Mouse (Mus musculus): Measurements from ENCODE around the gene Pde4d. TPM values are rescaled to one million over a fixed set of nuclear protein-coding genes. Genes with fewer than 3 reads are reported as not detected.

Pde4d gene
- polyA plus RNA-seq, 1 experiment from 2014 or later: 12.9 TPM

DNA sequence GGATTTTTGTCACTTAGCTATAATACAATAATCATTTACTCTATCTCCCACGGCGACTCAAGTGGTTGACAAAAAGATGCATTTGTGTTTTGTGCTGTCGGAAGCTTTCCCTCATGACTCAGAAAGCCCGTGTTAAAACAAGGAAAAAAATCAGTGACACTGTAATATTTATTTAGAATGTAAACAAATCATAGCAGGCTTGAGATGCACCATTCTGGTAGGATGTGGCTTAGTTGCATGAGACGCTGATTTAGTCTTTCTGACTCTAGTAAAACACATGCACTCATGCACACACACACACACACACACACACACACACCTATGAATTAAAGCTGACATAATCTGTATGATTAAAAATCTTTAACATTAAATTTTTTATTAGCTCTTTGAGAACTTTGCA, 924.7 kb downstream of the Pde4d start:
- Histone ChIP-seq H3K9me3 (replicated peaks; ENCODE audit: control insufficient read depth, low read length) (no peaks in the 10 kb centered on the region), H3K9ac (ENCODE audit: low read depth, low read length) (no peak overlapping the region), H3K27me3 (ENCODE audit: control insufficient read depth, insufficient read depth, low read depth, low read length) (no peaks in the 10 kb centered on the region), H3K4me3 (ENCODE audit: low read depth, low read length) (no peak overlapping the region), H3K27ac (ENCODE audit: low read length) (no peak overlapping the region), H3K4me2 (ENCODE audit: low read depth, low read length) (no peak overlapping the region), H3K36me3 (ENCODE audit: control insufficient read depth, insufficient read depth) (no peaks in the 10 kb centered on the region), H3K4me1 (ENCODE audit: control insufficient read depth, low read depth, low read length) (no peaks in the 10 kb centered on the region)
- no peak for ATAC-seq (ENCODE audit: low read depth)
- 62% methylated on average over 5 of the region's 5 CpGs for whole genome bisulfite sequencing (ENCODE audit: insufficient replicate concordance)

DNA sequence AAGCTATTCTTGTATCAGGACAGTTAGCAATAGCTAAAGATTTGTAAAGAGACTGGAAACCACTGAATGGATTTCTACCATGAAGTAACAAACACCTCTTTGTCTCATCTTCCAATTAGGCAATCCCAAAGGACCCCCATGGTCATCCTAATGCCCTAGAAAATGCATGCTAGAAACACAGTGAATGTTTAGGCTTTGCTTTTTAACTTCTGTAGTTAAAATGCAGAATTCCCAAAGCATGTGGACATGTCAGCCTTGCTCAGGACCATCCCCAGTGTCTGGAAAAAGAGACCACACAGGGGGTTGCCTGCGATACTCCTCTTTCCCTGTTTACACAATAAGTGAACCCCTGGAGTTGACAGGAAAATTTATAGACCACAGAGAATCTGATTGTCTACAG, 926.9 kb downstream of the Pde4d start:
- Histone ChIP-seq H3K4me1 (ENCODE audit: control insufficient read depth, low read depth, low read length) (no peaks in the 10 kb centered on the region), H3K27me3 (ENCODE audit: control insufficient read depth, insufficient read depth, low read depth, low read length) (no peaks in the 10 kb centered on the region), H3K27ac (ENCODE audit: low read length) (no peak overlapping the region), H3K36me3 (ENCODE audit: control insufficient read depth, insufficient read depth) (no peaks in the 10 kb centered on the region), H3K9me3 (replicated peaks; ENCODE audit: control insufficient read depth, low read length) (no peaks in the 10 kb centered on the region), H3K4me3 (ENCODE audit: low read depth, low read length) (no peak overlapping the region), H3K4me2 (ENCODE audit: low read depth, low read length) (no peak overlapping the region), H3K9ac (ENCODE audit: low read depth, low read length) (no peak overlapping the region)
- 61% methylated on average over 1 of the region's 1 CpGs for WGBS (ENCODE audit: insufficient replicate concordance)
- no peak for ATAC-seq (ENCODE audit: low read depth)

DNA sequence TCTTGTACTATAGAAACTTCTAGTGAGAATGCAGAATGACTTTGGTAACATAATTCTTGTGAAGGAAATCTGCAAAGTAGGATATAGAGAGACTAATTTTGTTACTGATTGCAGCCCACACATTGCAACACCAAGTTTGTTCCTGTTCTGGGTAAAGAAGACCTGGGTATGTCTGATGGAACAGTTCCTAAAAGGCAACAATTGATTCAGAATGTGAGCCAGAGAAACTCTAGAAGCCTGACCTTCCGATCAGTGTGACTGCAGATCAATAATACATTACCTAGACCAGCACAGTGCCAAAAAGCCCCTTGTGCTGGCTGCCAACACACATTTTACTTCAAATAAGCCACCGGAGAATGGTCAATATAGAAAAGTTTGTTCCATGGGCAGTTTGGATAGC, 930.4 kb downstream of the Pde4d start:
- WGBS (ENCODE audit: insufficient replicate concordance): 59% methylated on average over 2 of the region's 2 CpGs
- H3K36me3 ChIP-seq (ENCODE audit: control insufficient read depth, insufficient read depth): no peaks in the 10 kb centered on the region
- H3K27me3 ChIP-seq (ENCODE audit: control insufficient read depth, insufficient read depth, low read depth, low read length): no peaks in the 10 kb centered on the region
- H3K27ac ChIP-seq (ENCODE audit: low read length): no peak overlapping the region
- no peak overlapping the region for H3K4me3 ChIP-seq (ENCODE audit: low read depth, low read length)
- no peak for ATAC-seq (ENCODE audit: low read depth)
- no peak overlapping the region for H3K4me2 ChIP-seq (ENCODE audit: low read depth, low read length)
- no peak overlapping the region for H3K9ac ChIP-seq (ENCODE audit: low read depth, low read length)
- no peaks in the 10 kb centered on the region for H3K9me3 ChIP-seq (replicated peaks; ENCODE audit: control insufficient read depth, low read length)
- H3K4me1 ChIP-seq (ENCODE audit: control insufficient read depth, low read depth, low read length): no peaks in the 10 kb centered on the region

- no peaks in the 10 kb centered on the region for H3K36me3 ChIP-seq (ENCODE audit: control insufficient read depth, insufficient read depth)
- H3K4me3 ChIP-seq (ENCODE audit: low read depth, low read length): no peak overlapping the region
- no peak overlapping the region for H3K9ac ChIP-seq (ENCODE audit: low read depth, low read length)
- no peak overlapping the region for H3K27ac ChIP-seq (ENCODE audit: low read length)
- H3K4me2 ChIP-seq (ENCODE audit: low read depth, low read length): no peak overlapping the region
- no peaks in the 10 kb centered on the region for H3K27me3 ChIP-seq (ENCODE audit: control insufficient read depth, insufficient read depth, low read depth, low read length)
- WGBS (ENCODE audit: insufficient replicate concordance): 48% methylated on average over 8 of the region's 8 CpGs
- H3K9me3 ChIP-seq (replicated peaks; ENCODE audit: control insufficient read depth, low read length): no peaks in the 10 kb centered on the region
- H3K4me1 ChIP-seq (ENCODE audit: control insufficient read depth, low read depth, low read length): no peaks in the 10 kb centered on the region
- no peak for ATAC-seq (ENCODE audit: low read depth)
Observed at GRCm38 (mm10) chr13:109388626-109389220, 939.0 kb downstream of the Pde4d start.

GRCm38 (mm10) chr13:109402396-109402795, 952.6 kb downstream of the Pde4d start:
- H3K9ac ChIP-seq (ENCODE audit: low read depth, low read length): no peak overlapping the region
- no peak overlapping the region for H3K4me3 ChIP-seq (ENCODE audit: low read depth, low read length)
- H3K27ac ChIP-seq (ENCODE audit: low read length): no peak overlapping the region
- H3K27me3 ChIP-seq (ENCODE audit: control insufficient read depth, insufficient read depth, low read depth, low read length): no peaks in the 10 kb centered on the region
- no peaks in the 10 kb centered on the region for H3K36me3 ChIP-seq (ENCODE audit: control insufficient read depth, insufficient read depth)
- ATAC-seq (ENCODE audit: low read depth): no peak
- WGBS (ENCODE audit: insufficient replicate concordance): 60% methylated on average over 4 of the region's 4 CpGs
- no peak overlapping the region for H3K4me2 ChIP-seq (ENCODE audit: low read depth, low read length)
- H3K9me3 ChIP-seq (replicated peaks; ENCODE audit: control insufficient read depth, low read length): no peaks in the 10 kb centered on the region
- H3K4me1 ChIP-seq (ENCODE audit: control insufficient read depth, low read depth, low read length): no peaks in the 10 kb centered on the region

- no peak for ATAC-seq (ENCODE audit: low read depth)
- Histone ChIP-seq H3K27me3 (ENCODE audit: control insufficient read depth, insufficient read depth, low read depth, low read length) (no peaks in the 10 kb centered on the region), H3K27ac (ENCODE audit: low read length) (no peak overlapping the region), H3K9ac (ENCODE audit: low read depth, low read length) (no peak overlapping the region), H3K9me3 (replicated peaks; ENCODE audit: control insufficient read depth, low read length) (no peaks in the 10 kb centered on the region), H3K4me3 (ENCODE audit: low read depth, low read length) (no peak overlapping the region), H3K4me1 (ENCODE audit: control insufficient read depth, low read depth, low read length) (no peaks in the 10 kb centered on the region), H3K36me3 (ENCODE audit: control insufficient read depth, insufficient read depth) (no peaks in the 10 kb centered on the region), H3K4me2 (ENCODE audit: low read depth, low read length) (no peak overlapping the region)
- 52% methylated on average over 2 of the region's 2 CpGs for WGBS (ENCODE audit: insufficient replicate concordance)
Observed at GRCm38 (mm10) chr13:109402936-109403335, 953.2 kb downstream of the Pde4d start.

DNA sequence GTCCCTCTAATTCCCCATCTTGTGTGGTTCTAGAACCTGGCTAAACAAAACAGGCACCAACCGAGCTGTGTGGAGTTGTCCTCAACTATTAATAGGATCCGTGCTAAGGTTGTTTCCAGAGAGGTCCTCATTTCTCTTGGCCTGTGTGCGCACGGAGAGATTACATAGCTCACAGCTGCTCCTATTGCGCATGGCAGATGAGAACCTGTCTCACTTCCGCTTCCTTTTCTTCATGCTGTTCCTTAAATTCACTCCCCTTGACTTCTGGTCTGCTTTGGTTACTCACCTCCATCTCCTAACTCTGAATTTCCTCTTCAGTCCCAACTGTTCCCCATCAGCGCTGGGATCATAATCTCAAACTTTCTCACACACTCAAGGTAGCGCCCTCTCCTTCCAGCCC, 956.6 kb downstream of the Pde4d start:
- H3K9ac ChIP-seq (ENCODE audit: low read depth, low read length): no peak overlapping the region
- no peaks in the 10 kb centered on the region for H3K27me3 ChIP-seq (ENCODE audit: control insufficient read depth, insufficient read depth, low read depth, low read length)
- 69% methylated on average over 8 of the region's 8 CpGs for WGBS (ENCODE audit: insufficient replicate concordance)
- H3K36me3 ChIP-seq (ENCODE audit: control insufficient read depth, insufficient read depth): no peaks in the 10 kb centered on the region
- ATAC-seq (ENCODE audit: low read depth): no peak
- H3K4me1 ChIP-seq (ENCODE audit: control insufficient read depth, low read depth, low read length): no peaks in the 10 kb centered on the region
- H3K4me3 ChIP-seq (ENCODE audit: low read depth, low read length): no peak overlapping the region
- H3K27ac ChIP-seq (ENCODE audit: low read length): no peak overlapping the region
- no peaks in the 10 kb centered on the region for H3K9me3 ChIP-seq (replicated peaks; ENCODE audit: control insufficient read depth, low read length)
- no peak overlapping the region for H3K4me2 ChIP-seq (ENCODE audit: low read depth, low read length)

DNA sequence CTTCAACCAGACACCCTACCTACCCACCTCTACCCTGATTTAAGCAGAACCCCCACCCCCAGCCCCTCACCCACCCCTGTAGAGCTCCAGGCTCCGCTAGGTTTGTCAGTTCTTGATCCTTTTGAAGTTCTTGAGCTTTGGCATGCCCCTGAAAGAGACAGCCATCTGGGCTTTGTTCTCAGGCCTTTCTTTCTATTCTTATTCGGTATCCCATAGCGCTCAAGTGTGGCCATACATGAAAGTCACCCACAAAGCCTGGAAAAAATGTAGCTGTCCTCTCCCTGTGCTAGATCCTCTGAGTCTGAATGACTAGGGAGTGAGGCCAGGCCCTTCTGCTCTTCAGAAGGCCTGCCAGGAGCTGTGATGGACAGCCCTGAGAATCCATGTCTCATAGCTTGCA, 957.6 kb downstream of the Pde4d start:
- WGBS (ENCODE audit: insufficient replicate concordance): 62% methylated on average over 3 of the region's 3 CpGs

DNA sequence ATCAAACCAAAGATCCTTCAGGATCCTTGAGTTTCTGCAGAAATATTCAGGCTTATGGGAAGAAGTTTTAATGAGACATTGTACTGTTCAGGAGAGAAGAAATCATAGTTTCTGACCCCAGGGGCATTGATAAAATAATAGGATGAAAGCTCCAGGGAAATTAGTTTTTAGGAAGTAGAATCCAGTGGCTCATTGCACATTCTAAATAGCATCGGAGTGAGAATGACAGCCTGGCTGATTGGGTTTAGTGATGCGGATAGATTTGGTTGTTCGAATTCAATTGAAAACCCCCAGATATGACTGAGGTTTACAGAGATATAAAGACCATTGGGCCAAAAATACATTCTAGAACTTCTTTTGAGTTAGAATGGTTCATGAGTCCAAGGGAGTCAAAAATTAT, 970.7 kb downstream of the Pde4d start:
- H3K9me3 ChIP-seq (replicated peaks; ENCODE audit: control insufficient read depth, low read length): no peaks in the 10 kb centered on the region
- H3K9ac ChIP-seq (ENCODE audit: low read depth, low read length): no peak overlapping the region
- no peak overlapping the region for H3K4me2 ChIP-seq (ENCODE audit: low read depth, low read length)
- no peak overlapping the region for H3K27ac ChIP-seq (ENCODE audit: low read length)
- H3K4me1 ChIP-seq (ENCODE audit: control insufficient read depth, low read depth, low read length): no peaks in the 10 kb centered on the region
- no peaks in the 10 kb centered on the region for H3K36me3 ChIP-seq (ENCODE audit: control insufficient read depth, insufficient read depth)
- H3K4me3 ChIP-seq (ENCODE audit: low read depth, low read length): no peak overlapping the region
- 72% methylated on average over 3 of the region's 3 CpGs for WGBS (ENCODE audit: insufficient replicate concordance)
- H3K27me3 ChIP-seq (ENCODE audit: control insufficient read depth, insufficient read depth, low read depth, low read length): no peaks in the 10 kb centered on the region
- no peak for ATAC-seq (ENCODE audit: low read depth)

More for the DNA sequence above, 957.6 kb downstream of the Pde4d start:
- Histone ChIP-seq H3K9ac (ENCODE audit: low read depth, low read length) (no peak overlapping the region), H3K36me3 (ENCODE audit: control insufficient read depth, insufficient read depth) (no peaks in the 10 kb centered on the region), H3K27ac (ENCODE audit: low read length) (no peak overlapping the region), H3K9me3 (replicated peaks; ENCODE audit: control insufficient read depth, low read length) (no peaks in the 10 kb centered on the region), H3K27me3 (ENCODE audit: control insufficient read depth, insufficient read depth, low read depth, low read length) (no peaks in the 10 kb centered on the region), H3K4me1 (ENCODE audit: control insufficient read depth, low read depth, low read length) (no peaks in the 10 kb centered on the region), H3K4me3 (ENCODE audit: low read depth, low read length) (no peak overlapping the region), H3K4me2 (ENCODE audit: low read depth, low read length) (no peak overlapping the region)
- no peak for ATAC-seq (ENCODE audit: low read depth)
